Mouse (Mus musculus) mouse embryonic stem cell (cell line): ENCODE measurements at regions not wholly inside any gene's neighbourhood (a gene's known extent, or its start where the extent isn't known, plus 50 kb on each side); places are given as distances from the start of the nearest gene placed in this dataset.

Source experiments
- in situ Hi-C, 2 experiments: fragments of 300-500 bp; cut with MboI; formaldehyde crosslinking; loops; 1 replicate in 1 of 2; 3 replicates in 1 of 2; pipeline ENCODE4 v1.14.3; 2019 to 2020; ENCODE audit warnings: low sequenced_read_pairs in 2 of 2, low pct_unique_long_range_greater_than_20kb in 1 of 2, mixed read lengths in 1 of 2; ENCODE audit not compliant: unreplicated experiment in 1 of 2

DNA sequence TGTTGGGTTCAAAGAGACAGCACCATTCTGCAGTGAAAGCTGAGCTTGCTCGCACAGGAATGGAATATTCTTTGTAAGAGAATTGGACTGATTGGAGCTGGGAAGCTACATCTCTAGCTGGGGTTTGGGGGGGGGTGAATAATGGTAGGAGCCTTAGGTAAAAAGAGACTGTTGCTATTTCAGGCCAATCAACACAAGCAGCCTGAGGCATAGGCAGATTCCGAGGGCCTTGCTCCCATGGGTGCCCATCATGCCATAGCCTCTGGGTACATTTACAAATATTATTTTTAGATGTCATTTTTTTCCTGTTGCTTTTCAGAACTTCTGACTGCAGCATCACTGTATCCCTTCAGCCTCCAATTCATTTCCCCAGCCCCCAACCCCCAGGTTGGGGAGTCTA lies 51.7 kb upstream of the Ptprm start:
- in situ Hi-C loops = no loop called here
